Mouse (Mus musculus) limb, embryonic 14.5 days (tissue): Measurements from ENCODE around the gene Klhdc8a. TPM values are rescaled to one million over a fixed set of nuclear protein-coding genes. Genes with fewer than 3 reads are reported as not detected.

Experiments
- ATAC-seq: fragments of 200-750 bp; cut with Nextera tagmentation; 2 replicates; pipeline ENCODE4 v1.8.0; 2017; ENCODE audit warnings: low read depth, moderate number of reproducible peaks, moderate TSS enrichment; ENCODE audit not compliant: low FRiP score
- DNase-seq: peaks from one replicate; pipeline ENCODE4 v3.0.0-alpha.2; 2015; ENCODE audit warnings: low spot score
- H3K27ac ChIP-seq: fragments of 300-500 bp; sonication (generic); replicated peaks from 2 replicates; pipeline ENCODE4 v1.5.1; 2014; ENCODE audit warnings: low read depth, mild to moderate bottlenecking, low read length, moderate library complexity, mixed read lengths
- H3K27me3 ChIP-seq: fragments of 300-500 bp; sonication (generic); 2 replicates; pipeline ENCODE4 v1.6.1; 2014; ENCODE audit warnings: low read length, mixed read lengths; ENCODE audit not compliant: control insufficient read depth, insufficient read depth
- H3K36me3 ChIP-seq: fragments of 300-500 bp; sonication (generic); 2 replicates; pipeline ENCODE4 v1.6.1; 2014; ENCODE audit warnings: mild to moderate bottlenecking, low read length, moderate library complexity, mixed read lengths; ENCODE audit not compliant: control insufficient read depth, insufficient read depth
- H3K4me1 ChIP-seq: fragments of 300-500 bp; sonication (generic); 2 replicates; pipeline ENCODE4 v1.6.1; 2014; ENCODE audit warnings: antibody characterized with exemption, low read length, mixed read lengths; ENCODE audit not compliant: control insufficient read depth, insufficient read depth
- H3K4me2 ChIP-seq: fragments of 300-500 bp; sonication (generic); replicated peaks from 2 replicates; pipeline ENCODE4 v1.6.1; 2014; ENCODE audit warnings: low read depth, mild to moderate bottlenecking, low read length, moderate library complexity; ENCODE audit not compliant: severe bottlenecking
- H3K4me3 ChIP-seq: fragments of 300-500 bp; sonication (generic); replicated peaks from 2 replicates; pipeline ENCODE4 v1.5.1; 2014; ENCODE audit warnings: low read length
- H3K9ac ChIP-seq: fragments of 300-500 bp; sonication (generic); 2 replicates; pipeline ENCODE4 v1.6.1; 2014; ENCODE audit warnings: mild to moderate bottlenecking, low read depth, low read length, moderate library complexity; ENCODE audit not compliant: severe bottlenecking
- H3K9me3 ChIP-seq: fragments of 300-500 bp; sonication (generic); 2 replicates; pipeline ENCODE4 v1.6.1; 2016; ENCODE audit warnings: low read length; ENCODE audit not compliant: control insufficient read depth
- POLR2A ChIP-seq: fragments of 200-500 bp; IDR thresholded peaks from 2 replicates; pipeline ENCODE4 v1.8.0; 2012; ENCODE audit warnings: inconsistent platforms, mild to moderate bottlenecking, moderate library complexity, borderline replicate concordance; ENCODE audit not compliant: insufficient read depth, insufficient read length; ENCODE audit errors: extremely low read depth
- WGBS: fragments of 180-500 bp; shearing (Covaris S2); extraction: QIAGEN DNeasy Blood & Tissue Kit; methylation state at CpG from one replicate; pipeline ENCODE4 v1.1.7; 2014; 5-methylcytosine and 5-hydroxymethylcytosine counted together
- polyA plus RNA-seq, 2 experiments: library from polyadenylated mRNA; depleted of rRNA in 1 of 2; stranded (reverse) in 1 of 2; unstranded in 1 of 2; fragments of >200 nt; fragmentation: Nextera tagmentation in 1 of 2; extraction: Ambion mirVana in 1 of 2; gene quantifications; 2 replicates each; pipeline versions ENCODE4 v1.2.1 to v1.2.3; 2012 to 2014

Gene Klhdc8a
- polyA plus RNA-seq, 2 experiments: 0.07 to 0.10 TPM

- no peak for ATAC-seq
- peaks cover 17% of the 10 kb centered on the region for H3K4me1 ChIP-seq
- H3K4me2 ChIP-seq: no peak overlapping the region
- no peaks in the 10 kb centered on the region for H3K9me3 ChIP-seq
- H3K9ac ChIP-seq: no peak overlapping the region
- WGBS: 81% methylated on average over 17 of the region's 17 CpGs
- TF ChIP-seq POLR2A: no peak
- DNase-seq: no peak
- no peak overlapping the region for H3K4me3 ChIP-seq
- no peaks in the 10 kb centered on the region for H3K36me3 ChIP-seq
- no peak overlapping the region for H3K27ac ChIP-seq
- no peaks in the 10 kb centered on the region for H3K27me3 ChIP-seq
These were observed 32.9 kb downstream of the Klhdc8a start for GRCm38 (mm10) chr1:132331283-132331682.

DNA sequence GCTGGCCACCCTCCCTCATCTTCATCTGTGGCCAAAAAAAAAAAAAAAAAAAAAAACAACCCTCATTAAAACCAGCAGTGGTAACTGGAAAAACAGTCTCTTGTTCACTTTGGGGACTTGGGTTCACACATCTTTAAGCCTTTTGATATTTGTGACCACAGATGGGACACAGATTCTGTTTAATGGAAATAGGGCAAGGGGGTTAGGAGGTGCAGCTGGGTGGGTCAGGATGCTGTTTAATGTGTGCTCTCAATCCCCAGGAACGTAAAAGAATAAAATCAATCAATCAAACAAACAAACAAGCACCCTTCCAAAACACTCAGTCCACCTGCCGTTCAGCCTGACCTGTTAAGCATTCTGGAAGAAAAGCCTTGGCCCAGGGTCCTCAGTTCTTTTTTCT lies 34.8 kb downstream of the Klhdc8a start:
- ATAC-seq (no peak), DNase-seq (no peak)
- Histone ChIP-seq H3K9ac (0 out of 2 replicates have a peak overlapping the region, but pooled peaks have one; percentile 16), H3K4me3 (no peak overlapping the region), H3K9me3 (no peaks in the 10 kb centered on the region), H3K4me2 (no peak overlapping the region), H3K36me3 (no peaks in the 10 kb centered on the region), H3K4me1 (peaks cover 12% of the 10 kb centered on the region), H3K27me3 (no peaks in the 10 kb centered on the region), H3K27ac (no peak overlapping the region)
- TF ChIP-seq POLR2A: no peak
- 0% methylated on average over 2 of the region's 2 CpGs for WGBS

GRCm38 (mm10) chr1:132333675-132334141 lies 35.3 kb downstream of the Klhdc8a start:
- ATAC-seq (peak; percentile 86), DNase-seq (peak; percentile 26)
- no peak overlapping the region for H3K4me3 ChIP-seq
- no peak for TF ChIP-seq POLR2A
- peaks cover 12% of the 10 kb centered on the region for H3K4me1 ChIP-seq
- no peak overlapping the region; the same call in 1 of the 2 replicates for H3K27ac ChIP-seq
- H3K27me3 ChIP-seq: no peaks in the 10 kb centered on the region
- H3K4me2 ChIP-seq: no peak overlapping the region
- 0 out of 2 replicates have a peak overlapping the region, but pooled peaks have one; percentile 16 for H3K9ac ChIP-seq
- 11% methylated on average over 4 of the region's 4 CpGs for WGBS
- no peaks in the 10 kb centered on the region for H3K9me3 ChIP-seq
- no peaks in the 10 kb centered on the region for H3K36me3 ChIP-seq

DNA sequence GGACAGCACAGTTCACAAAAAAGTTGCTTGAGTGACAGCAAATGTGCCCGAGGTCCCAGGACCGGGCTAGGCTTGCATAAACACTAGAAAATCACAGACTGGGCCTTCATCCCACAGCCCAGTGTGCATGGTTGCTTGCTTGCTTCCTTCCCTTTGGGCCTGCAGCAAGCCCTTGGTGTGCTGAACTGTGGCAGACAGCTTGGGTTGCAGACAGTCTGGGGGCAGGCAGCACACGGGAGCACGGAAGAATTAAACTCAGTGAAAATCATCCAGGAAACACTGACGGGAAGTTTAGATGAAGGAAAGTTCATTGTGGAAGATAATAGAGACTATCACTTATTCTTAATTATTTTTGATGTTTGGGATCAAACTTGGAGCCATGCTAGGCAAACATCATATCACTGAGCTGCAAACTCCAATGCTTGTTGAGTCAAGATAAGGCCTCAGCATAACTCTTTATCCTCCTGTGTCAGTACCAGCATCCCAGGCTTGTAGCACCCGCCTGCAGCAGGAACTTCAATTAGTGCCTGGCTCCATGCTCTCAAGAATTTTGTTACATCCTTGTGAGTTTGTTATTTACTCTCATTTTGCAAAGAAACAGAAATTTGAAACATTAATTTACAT lies 35.9 kb downstream of the Klhdc8a start:
- TF ChIP-seq POLR2A: no peak
- Histone ChIP-seq H3K4me1 (peaks cover 12% of the 10 kb centered on the region), H3K36me3 (no peaks in the 10 kb centered on the region), H3K27ac (no peak overlapping the region; the same call in 1 of the 2 replicates), H3K4me2 (no peak overlapping the region), H3K4me3 (no peak overlapping the region), H3K27me3 (no peaks in the 10 kb centered on the region), H3K9me3 (no peaks in the 10 kb centered on the region), H3K9ac (0 out of 2 replicates have a peak overlapping the region, but pooled peaks have one; percentile 16)
- no peak for ATAC-seq
- 27% methylated on average over 6 of the region's 6 CpGs for WGBS
- no peak for DNase-seq

DNA sequence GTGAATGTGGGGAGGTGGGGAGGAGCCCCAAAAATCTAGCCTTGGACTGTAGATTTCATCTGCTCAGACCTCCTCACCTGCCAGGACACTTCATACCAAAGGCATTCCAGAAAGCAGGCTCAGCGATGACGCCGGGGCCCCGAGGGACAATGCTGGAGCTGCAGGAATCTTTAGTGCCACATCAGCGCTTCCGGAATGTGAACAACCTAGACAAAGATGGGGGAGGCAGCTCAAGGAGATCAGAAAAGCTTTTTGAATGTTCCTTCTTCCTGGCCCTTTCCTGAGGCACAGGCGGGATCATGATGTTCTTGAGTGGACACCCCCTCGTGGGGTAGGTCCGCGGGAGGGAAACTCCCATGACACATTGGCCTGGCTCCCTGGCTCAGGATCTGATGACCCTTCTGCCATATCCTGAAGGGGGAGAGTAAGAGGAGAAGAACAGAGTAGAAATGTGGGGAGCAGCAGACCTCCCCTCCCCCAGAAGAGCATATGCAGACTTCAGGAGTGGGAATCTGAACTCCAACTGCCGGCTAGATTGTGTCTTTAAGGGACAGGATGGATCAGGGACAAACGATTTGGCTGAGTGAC lies 37.0 kb downstream of the Klhdc8a start:
- Histone ChIP-seq H3K36me3 (no peaks in the 10 kb centered on the region), H3K4me2 (no peak overlapping the region), H3K9ac (no peak overlapping the region), H3K27me3 (no peaks in the 10 kb centered on the region), H3K27ac (no peak overlapping the region), H3K4me3 (no peak overlapping the region), H3K9me3 (no peaks in the 10 kb centered on the region), H3K4me1 (peaks cover 12% of the 10 kb centered on the region)
- WGBS: 62% methylated on average over 12 of the region's 12 CpGs
- TF ChIP-seq POLR2A: no peak
- no peak for ATAC-seq
- DNase-seq: no peak

DNA sequence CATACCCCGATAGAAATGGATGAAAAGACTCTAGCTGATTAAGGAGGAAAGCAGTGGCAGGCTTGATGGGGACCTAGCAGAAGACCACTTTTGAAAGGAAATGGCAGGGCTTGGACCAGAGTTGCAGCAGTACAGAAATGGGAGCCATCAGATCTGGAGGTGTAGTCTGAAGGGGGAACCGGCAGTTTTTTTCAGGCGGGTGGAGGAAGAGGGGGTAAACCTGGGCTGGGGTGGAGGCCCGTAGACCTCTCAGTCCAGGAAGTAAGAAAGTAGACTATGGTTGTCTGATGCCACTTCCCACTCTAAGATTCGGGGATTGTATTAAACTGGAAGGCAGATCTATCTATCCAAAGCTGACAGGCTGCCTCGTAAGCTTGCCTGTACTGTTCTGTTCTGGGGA lies 38.5 kb downstream of the Klhdc8a start:
- Histone ChIP-seq H3K27ac (no peak overlapping the region), H3K4me1 (peaks cover 12% of the 10 kb centered on the region), H3K36me3 (no peaks in the 10 kb centered on the region), H3K4me2 (no peak overlapping the region), H3K4me3 (no peak overlapping the region), H3K27me3 (no peaks in the 10 kb centered on the region), H3K9me3 (no peaks in the 10 kb centered on the region), H3K9ac (no peak overlapping the region)
- DNase-seq (no peak), ATAC-seq (no peak)
- TF ChIP-seq POLR2A: no peak
- 73% methylated on average over 6 of the region's 6 CpGs for WGBS
